Mouse (Mus musculus) kidney, embryonic 14.5 days (tissue): Measurements from ENCODE around the gene Gm10837. TPM values are rescaled to one million over a fixed set of nuclear protein-coding genes. Genes with fewer than 3 reads are reported as not detected.

Experiments used
- ATAC-seq: fragments of 200-750 bp; cut with Nextera tagmentation; 2 replicates; pipeline ENCODE4 v1.8.0; 2017; ENCODE audit warnings: moderate number of reproducible peaks, mild to moderate bottlenecking, moderate TSS enrichment, moderate library complexity; ENCODE audit not compliant: low FRiP score, low TSS enrichment
- H3K27ac ChIP-seq: fragments of 300-500 bp; sonication (generic); 2 replicates; pipeline ENCODE4 v1.5.1; 2014; ENCODE audit warnings: low read depth, mild to moderate bottlenecking, low read length, moderate library complexity, mixed read lengths
- H3K27me3 ChIP-seq: fragments of 300-500 bp; sonication (generic); 2 replicates; pipeline ENCODE4 v1.6.1; 2014; ENCODE audit warnings: mild to moderate bottlenecking, low read length; ENCODE audit not compliant: control insufficient read depth, insufficient read depth
- H3K36me3 ChIP-seq: fragments of 300-500 bp; sonication (generic); 2 replicates; pipeline ENCODE4 v1.6.1; 2014; ENCODE audit warnings: low read length, mixed read lengths; ENCODE audit not compliant: control insufficient read depth, insufficient read depth
- H3K4me1 ChIP-seq: fragments of 300-500 bp; sonication (generic); 2 replicates; pipeline ENCODE4 v1.6.1; 2014; ENCODE audit warnings: low read length, mixed read lengths; ENCODE audit not compliant: control insufficient read depth, insufficient read depth
- H3K4me2 ChIP-seq: fragments of 300-500 bp; sonication (generic); replicated peaks from 2 replicates; pipeline ENCODE4 v1.6.1; 2014; ENCODE audit warnings: low read depth, mild to moderate bottlenecking, low read length
- H3K4me3 ChIP-seq: fragments of 300-500 bp; sonication (generic); 2 replicates; pipeline ENCODE4 v1.5.1; 2014; ENCODE audit warnings: mild to moderate bottlenecking, low read length
- H3K9ac ChIP-seq: fragments of 300-500 bp; sonication (generic); 2 replicates; pipeline ENCODE4 v1.6.1; 2014; ENCODE audit warnings: low read depth, mild to moderate bottlenecking, low read length, moderate library complexity
- H3K9me3 ChIP-seq: fragments of 300-500 bp; sonication (generic); 2 replicates; pipeline ENCODE4 v1.6.1; 2016; ENCODE audit warnings: low read length; ENCODE audit not compliant: control insufficient read depth
- WGBS: fragments of 180-500 bp; shearing (Covaris S2); extraction: QIAGEN DNeasy Blood & Tissue Kit; methylation state at CpG from one replicate; pipeline ENCODE4 v1.1.7; 2014; 5-methylcytosine and 5-hydroxymethylcytosine counted together
- polyA plus RNA-seq: library from polyadenylated mRNA; unstranded; fragments of >200 nt; fragmentation: Nextera tagmentation; extraction: Ambion mirVana; gene quantifications from 2 replicates; pipeline ENCODE4 v1.2.1, GENCODE M21; 2014

Gene Gm10837
- polyA plus RNA-seq, 1 experiment from 2014 or later = not detected

GRCm38 (mm10) chr14:122476822-122477215 lies 13.6 kb upstream of the Gm10837 start:
- WGBS = 1% methylated on average over 18 of the region's 18 CpGs
- no peak overlapping the region for H3K27ac ChIP-seq
- H3K4me3 ChIP-seq = no peak overlapping the region
- H3K9ac ChIP-seq = no peak overlapping the region
- H3K9me3 ChIP-seq = no peaks in the 10 kb centered on the region
- H3K4me1 ChIP-seq = peaks cover 11% of the 10 kb centered on the region; the same call in 1 of the 2 replicates
- H3K27me3 ChIP-seq = peaks cover 94% of the 10 kb centered on the region
- no peaks in the 10 kb centered on the region for H3K36me3 ChIP-seq
- no peak overlapping the region for H3K4me2 ChIP-seq
- ATAC-seq = no peak

DNA sequence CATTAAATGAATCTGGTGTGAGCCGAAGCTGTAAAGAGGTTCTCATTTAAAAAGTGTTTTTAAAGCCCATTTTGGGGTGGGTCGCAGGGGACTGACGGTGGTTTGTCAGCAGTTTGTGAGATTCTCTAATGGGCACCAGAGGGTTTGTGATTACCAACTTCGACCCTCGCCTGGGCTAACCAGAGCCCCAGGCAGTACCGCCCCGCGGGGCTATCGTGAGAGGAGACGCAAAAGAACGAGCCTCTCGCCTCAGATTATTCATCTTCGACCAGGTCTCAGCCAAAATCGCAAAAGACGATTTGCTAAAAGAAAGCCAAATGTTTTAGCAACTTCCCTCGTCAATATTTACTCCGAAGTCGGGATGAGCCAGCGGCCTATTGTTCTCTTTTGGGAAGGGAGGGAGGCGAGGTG lies 13.1 kb upstream of the Gm10837 start:
- no peak overlapping the region for H3K4me3 ChIP-seq
- H3K4me1 ChIP-seq = peaks cover 11% of the 10 kb centered on the region; the same call in 1 of the 2 replicates
- H3K4me2 ChIP-seq = no peak overlapping the region
- H3K36me3 ChIP-seq = no peaks in the 10 kb centered on the region
- ATAC-seq = no peak
- no peak overlapping the region for H3K27ac ChIP-seq
- no peaks in the 10 kb centered on the region for H3K9me3 ChIP-seq
- WGBS = under 1% methylated on average over 20 of the region's 20 CpGs
- H3K9ac ChIP-seq = no peak overlapping the region
- peaks cover 96% of the 10 kb centered on the region for H3K27me3 ChIP-seq

GRCm38 (mm10) chr14:122477971-122478573 lies 12.3 kb upstream of the Gm10837 start:
- Histone ChIP-seq H3K9me3 (no peaks in the 10 kb centered on the region), H3K9ac (no peak overlapping the region), H3K4me1 (peaks cover 11% of the 10 kb centered on the region; the same call in 1 of the 2 replicates), H3K36me3 (no peaks in the 10 kb centered on the region), H3K27me3 (peaks cover 96% of the 10 kb centered on the region), H3K4me3 (no peak overlapping the region), H3K27ac (no peak overlapping the region), H3K4me2 (no peak overlapping the region)
- WGBS = 2% methylated on average over 9 of the region's 9 CpGs
- no peak for ATAC-seq

DNA sequence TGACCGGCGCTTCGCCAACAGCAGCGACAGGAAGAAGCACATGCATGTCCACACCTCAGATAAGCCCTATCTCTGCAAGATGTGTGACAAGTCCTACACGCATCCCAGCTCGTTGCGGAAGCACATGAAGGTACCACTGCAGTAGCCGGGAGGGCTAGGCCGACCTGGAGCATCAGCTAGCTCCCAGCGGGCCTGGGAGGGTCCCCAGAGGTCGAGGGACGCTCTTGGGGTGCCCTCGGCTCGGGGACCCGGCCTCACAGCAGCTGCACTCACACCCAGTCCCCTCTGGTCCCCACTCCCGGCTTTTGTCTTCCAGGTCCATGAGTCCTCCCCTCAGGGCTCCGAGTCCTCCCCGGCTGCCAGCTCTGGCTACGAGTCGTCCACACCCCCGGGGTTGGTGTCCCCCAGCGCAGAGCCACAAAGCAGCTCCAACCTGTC lies 11.8 kb upstream of the Gm10837 start:
- no peak for ATAC-seq
- no peak overlapping the region for H3K27ac ChIP-seq
- H3K27me3 ChIP-seq = peaks cover 96% of the 10 kb centered on the region
- H3K4me3 ChIP-seq = no peak overlapping the region
- WGBS = under 1% methylated on average over 22 of the region's 22 CpGs
- no peaks in the 10 kb centered on the region for H3K36me3 ChIP-seq
- no peak overlapping the region for H3K4me2 ChIP-seq
- H3K9me3 ChIP-seq = no peaks in the 10 kb centered on the region
- H3K9ac ChIP-seq = no peak overlapping the region
- H3K4me1 ChIP-seq = peaks cover 11% of the 10 kb centered on the region; the same call in 1 of the 2 replicates

- Histone ChIP-seq H3K27ac (no peak overlapping the region), H3K36me3 (no peaks in the 10 kb centered on the region), H3K4me2 (no peak overlapping the region), H3K27me3 (peaks cover 96% of the 10 kb centered on the region), H3K4me3 (no peak overlapping the region), H3K9me3 (no peaks in the 10 kb centered on the region), H3K4me1 (peaks cover 11% of the 10 kb centered on the region; the same call in 1 of the 2 replicates), H3K9ac (no peak overlapping the region)
- WGBS = 16% methylated on average over 17 of the region's 17 CpGs
- no peak for ATAC-seq
Observed at GRCm38 (mm10) chr14:122479461-122480109, 10.8 kb upstream of the Gm10837 start.

GRCm38 (mm10) chr14:122480355-122480754 lies 10.0 kb upstream of the Gm10837 start:
- Histone ChIP-seq H3K9ac (no peak overlapping the region), H3K27me3 (peaks cover 96% of the 10 kb centered on the region), H3K4me3 (no peak overlapping the region), H3K4me2 (no peak overlapping the region), H3K4me1 (0 out of 2 replicates have a peak, but pooled peaks cover 5% of the 10 kb centered on the region), H3K9me3 (no peaks in the 10 kb centered on the region), H3K27ac (no peak overlapping the region), H3K36me3 (no peaks in the 10 kb centered on the region)
- ATAC-seq = no peak
- 2% methylated on average over 2 of the region's 2 CpGs for WGBS

DNA sequence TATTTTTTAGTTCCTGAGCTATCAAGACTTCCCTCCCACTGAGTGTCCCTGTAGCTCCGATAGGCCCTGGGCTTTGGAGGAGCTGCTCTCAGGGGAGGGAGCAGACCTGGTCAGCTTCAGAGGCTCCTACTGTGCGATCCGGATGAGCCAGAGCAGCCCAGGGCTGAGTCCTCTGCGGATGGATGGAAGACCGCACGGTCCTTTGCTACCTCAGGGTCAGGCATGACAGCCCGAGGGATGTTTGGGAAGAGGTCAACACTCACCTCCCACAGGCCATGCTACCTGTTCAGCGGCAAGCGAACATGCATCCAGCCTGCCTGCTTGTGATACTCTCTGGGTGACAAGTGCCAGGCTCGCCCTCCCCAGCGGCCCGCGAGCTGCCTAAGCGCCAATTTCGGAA lies 9.2 kb upstream of the Gm10837 start:
- WGBS = 2% methylated on average over 15 of the region's 15 CpGs
- H3K27ac ChIP-seq = no peak overlapping the region
- H3K27me3 ChIP-seq = peaks cover 96% of the 10 kb centered on the region
- H3K9ac ChIP-seq = no peak overlapping the region
- H3K4me3 ChIP-seq = no peak overlapping the region
- no peaks in the 10 kb centered on the region for H3K9me3 ChIP-seq
- no peak overlapping the region for H3K4me2 ChIP-seq
- H3K4me1 ChIP-seq = no peaks in the 10 kb centered on the region
- no peak for ATAC-seq
- no peaks in the 10 kb centered on the region for H3K36me3 ChIP-seq

DNA sequence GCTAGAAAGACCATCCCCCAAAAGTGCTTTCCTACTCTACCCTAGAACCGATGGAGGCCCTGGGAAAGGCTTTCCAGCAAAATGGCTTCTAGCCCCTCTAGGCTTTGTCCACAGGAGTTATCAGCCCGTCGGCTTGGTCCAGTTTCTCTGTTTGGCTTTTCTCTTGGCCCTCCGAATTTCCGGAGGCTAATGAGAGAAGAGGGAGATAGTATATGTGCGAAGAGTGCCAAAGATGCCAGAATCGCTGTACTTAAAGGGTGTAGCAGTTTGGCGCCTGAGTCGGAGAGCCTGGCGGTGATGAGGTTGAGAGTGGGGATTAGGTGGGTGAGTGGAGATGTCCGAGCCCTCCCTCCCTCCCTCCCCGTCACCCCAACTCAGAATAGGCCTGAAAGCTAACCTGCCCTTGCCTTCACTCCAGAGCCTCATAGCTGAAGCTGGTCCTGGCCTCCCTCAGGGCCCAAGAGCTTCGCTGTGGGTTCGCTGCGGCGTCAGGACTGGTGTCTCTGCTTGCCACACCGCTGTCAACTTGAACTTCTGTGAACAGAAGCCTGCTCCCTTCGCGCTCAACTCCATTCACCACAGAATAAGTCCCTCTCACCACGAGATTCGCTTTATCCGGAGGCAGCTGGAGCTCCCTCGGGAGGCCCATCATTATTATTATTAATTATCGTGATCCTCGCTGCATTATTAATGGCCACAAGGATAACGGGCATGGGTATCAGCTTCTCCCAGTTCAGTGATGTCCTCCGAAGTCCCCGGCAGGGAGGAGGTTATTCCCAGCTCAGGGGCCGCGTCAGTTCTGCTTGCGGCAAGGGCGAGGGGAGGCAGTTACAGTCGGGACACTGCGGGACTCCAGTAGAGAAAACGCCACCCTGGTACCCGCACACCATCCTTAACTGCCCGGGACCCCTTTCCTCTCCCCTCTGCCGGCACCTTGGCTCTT lies 8.0 kb upstream of the Gm10837 start:
- no peak for ATAC-seq
- Histone ChIP-seq H3K27ac (no peak overlapping the region), H3K4me3 (no peak overlapping the region), H3K36me3 (no peaks in the 10 kb centered on the region), H3K9ac (no peak overlapping the region), H3K4me1 (no peaks in the 10 kb centered on the region), H3K27me3 (peaks cover 96% of the 10 kb centered on the region), H3K4me2 (no peak overlapping the region), H3K9me3 (no peaks in the 10 kb centered on the region)
- 2% methylated on average over 38 of the region's 38 CpGs for WGBS
